Mouse (Mus musculus) heart, adult 11 months (tissue): ENCODE results near the gene Klk6.

Experiments used
- DNase-seq: peaks from one replicate; pipeline ENCODE4 v3.0.0; 2022

Gene Klk6

GRCm38 (mm10) chr7:43824199-43824598, at the start of gene Klk6:
Gene Klk6, plus strand, starts transcription at chr7:43824499.
- DNase-seq = peak; percentile 62

DNA sequence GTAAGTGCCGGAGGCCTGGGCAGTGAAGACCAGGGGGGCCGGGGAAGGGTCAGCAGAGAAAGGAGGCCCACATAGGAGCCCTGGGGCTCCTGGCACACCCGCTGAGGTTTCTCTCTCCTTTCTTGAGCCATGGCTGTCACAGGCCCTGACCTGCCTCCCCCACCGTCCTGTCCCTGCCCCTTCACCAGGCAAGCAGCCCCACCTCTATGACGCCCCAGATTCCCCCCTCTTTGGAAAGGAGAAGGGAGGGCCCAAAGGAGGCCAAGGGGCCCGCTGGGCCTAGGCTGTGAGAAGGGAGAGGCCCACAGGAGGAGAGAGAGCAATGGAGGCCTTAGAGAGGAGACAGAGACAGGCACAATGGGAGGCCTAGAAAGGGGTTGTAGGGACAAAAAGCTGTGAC, 49.5 kb upstream of the Klk6 start:
- DNase-seq = peak; percentile 76

GRCm38 (mm10) chr7:43775311-43776057, 48.8 kb upstream of the Klk6 start:
- DNase-seq = peak; percentile 77

- DNase-seq = peak; percentile 73
Observed at GRCm38 (mm10) chr7:43776506-43776905, 47.8 kb upstream of the Klk6 start.

GRCm38 (mm10) chr7:43777423-43777822, 46.9 kb upstream of the Klk6 start:
- DNase-seq = peak; percentile 76

- peak; percentile 81 for DNase-seq
Observed at GRCm38 (mm10) chr7:43778176-43778970, 45.9 kb upstream of the Klk6 start.

- DNase-seq = peak; percentile 77
Observed at GRCm38 (mm10) chr7:43780241-43780640, 44.1 kb upstream of the Klk6 start.

DNA sequence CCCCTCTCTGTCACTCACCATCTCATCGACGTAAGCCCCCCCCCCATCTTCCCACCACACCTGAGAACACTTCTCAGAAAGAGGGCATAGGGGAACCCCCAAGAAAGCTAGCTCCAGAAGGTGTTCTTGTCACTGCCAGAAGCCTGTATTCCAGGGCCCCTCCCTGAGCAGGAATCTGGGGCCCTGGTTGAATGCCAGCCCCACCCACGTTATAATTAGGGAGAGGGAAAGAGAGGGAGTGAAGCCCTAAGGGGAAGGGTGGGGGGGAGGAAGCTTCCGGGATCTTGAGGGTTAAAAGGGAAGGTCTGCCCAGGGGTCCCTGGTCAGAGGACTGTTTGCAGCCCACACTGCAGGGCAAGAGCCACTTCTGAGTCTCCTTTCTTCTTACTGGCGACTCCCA, 43.6 kb upstream of the Klk6 start, which contains the start of gene Klk10:
Gene Klk10, plus strand, starts transcription at position 290 of the 400 bp plus-strand sequence.
- DNase-seq = no peak

- DNase-seq = peak; percentile 85
Observed at GRCm38 (mm10) chr7:43781541-43781940, 42.8 kb upstream of the Klk6 start.

DNA sequence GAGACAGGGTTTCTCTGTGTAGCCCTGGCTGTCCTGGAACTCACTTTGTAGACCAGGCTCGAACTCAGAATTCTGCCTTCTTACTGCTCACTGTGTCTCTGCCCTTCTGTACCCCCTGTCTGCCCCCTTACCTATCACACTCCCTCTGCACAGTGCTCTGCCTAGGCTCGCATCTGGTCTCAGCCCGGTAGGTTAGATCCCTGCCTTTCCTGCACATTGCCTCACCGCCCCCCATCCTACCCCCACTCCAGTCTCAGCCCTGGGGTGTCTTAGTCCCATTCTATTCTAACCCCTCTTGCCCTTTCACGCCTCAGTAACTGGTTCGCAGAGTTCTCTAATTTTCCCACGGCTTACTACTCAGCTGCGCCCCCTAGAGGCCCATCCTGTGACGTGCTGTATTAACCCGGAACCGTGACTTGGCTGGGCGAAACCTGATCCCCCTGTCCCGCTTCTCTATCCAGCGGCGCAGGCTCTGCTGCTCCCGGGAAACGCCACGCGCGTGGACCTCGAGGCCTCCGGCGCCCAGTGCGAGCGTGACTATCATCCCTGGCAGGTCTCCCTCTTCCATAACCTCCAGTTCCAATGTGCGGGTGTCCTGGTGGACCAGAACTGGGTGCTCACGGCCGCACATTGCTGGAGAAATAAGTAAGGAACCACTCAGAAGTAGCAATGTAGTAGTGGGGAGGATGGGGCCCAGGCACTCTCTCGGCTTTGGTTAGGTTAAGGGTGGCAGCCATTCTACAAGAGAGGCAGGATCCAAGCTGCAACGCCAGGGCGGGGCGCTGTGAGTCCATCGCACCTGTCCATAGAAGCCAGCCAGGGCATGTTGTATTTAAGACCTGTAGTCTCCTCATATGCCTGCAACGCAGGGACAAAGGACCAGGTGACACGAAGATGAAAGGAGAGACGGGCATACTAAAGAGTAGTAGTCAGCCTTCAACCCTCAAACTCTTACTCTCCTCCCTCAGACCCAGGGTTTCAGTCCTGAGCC, 41.7 kb upstream of the Klk6 start:
- DNase-seq = peak; percentile 97

DNA sequence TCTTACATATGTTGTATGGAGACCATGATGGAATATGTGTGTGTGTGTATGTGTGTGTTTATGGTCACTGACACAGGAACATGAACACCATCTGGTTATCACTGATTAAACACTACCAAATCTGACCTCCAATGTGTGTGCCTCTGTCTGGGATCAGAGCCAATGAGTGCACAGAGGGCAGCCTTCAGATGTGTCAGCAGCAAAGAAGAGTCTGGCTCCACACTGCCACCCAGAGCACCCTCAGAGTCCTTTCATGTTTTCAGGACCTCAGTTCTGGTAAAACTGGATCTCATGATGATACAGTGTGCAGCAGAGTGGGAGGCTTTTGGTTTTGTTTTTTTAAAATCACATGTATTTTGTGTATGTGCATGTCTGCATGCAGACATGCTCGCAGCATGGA, 39.0 kb upstream of the Klk6 start:
- DNase-seq = no peak

DNA sequence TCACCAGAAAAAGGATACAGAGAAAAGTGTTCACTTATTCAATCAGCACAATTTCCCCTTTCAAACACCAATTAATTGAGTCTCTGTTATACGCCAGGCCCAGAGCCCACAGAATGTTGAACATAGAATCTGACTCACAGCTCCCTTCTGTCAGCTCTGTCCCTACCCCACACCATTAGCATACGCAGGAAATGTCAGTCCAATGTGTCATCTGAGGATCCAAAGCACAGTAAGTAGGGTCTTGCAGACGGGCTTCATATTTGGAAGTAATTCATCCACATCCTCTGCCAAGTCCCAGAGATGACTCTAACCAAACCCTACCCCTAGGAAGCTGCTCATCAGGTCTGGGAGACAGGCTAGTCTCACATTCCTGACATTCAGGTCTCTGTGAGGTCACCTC, 36.2 kb upstream of the Klk6 start:
- peak; percentile 55 for DNase-seq

DNA sequence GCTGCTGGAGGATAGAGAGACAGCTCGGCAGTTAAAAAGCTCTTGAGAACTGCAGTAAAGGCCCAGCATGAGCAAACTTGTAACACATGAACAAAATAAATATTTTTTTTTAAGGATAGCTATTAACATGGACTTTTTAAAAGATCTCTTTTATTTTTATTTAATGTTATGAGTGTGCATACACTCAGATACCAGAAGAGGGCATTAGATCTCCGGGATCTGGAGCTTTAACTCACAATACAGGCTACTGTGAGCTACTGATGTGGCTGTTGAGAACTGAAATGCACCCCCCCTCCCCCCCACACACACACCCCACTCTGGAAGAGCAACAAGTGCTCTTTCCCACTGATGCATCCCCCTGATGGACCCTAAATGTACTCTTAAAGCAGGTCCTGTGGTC, 35.0 kb upstream of the Klk6 start:
- DNase-seq = no peak

DNA sequence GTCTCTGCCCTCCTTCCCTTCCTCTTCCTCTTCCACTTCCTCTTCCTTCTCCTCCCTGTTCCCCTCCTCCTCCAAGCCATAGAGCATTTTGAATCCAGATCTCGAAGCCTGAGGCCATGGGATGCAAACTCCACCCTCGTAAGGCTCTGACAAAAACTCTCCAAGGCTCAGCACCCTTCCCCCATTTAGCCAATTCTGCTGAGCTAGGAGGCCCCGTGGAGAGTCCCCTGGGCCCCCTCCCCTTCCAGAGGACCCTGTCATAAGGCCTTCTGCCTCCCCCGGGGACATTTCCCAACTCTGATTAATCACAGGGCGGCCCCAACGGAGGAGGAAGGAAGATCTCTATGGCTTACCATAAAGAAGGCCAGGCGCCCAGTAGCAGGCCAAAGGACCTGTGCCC, 32.7 kb upstream of the Klk6 start, which contains the start of gene Klk9:
Gene Klk9, plus strand, starts transcription at position 301 of the 400 bp plus-strand sequence.
- DNase-seq = no peak

GRCm38 (mm10) chr7:43796355-43796754, 27.9 kb upstream of the Klk6 start:
- no peak for DNase-seq

GRCm38 (mm10) chr7:43797333-43797769, 26.9 kb upstream of the Klk6 start, which contains the start of gene Klk8:
Gene Klk8, plus strand, starts transcription at chr7:43797577.
- no peak for DNase-seq

DNA sequence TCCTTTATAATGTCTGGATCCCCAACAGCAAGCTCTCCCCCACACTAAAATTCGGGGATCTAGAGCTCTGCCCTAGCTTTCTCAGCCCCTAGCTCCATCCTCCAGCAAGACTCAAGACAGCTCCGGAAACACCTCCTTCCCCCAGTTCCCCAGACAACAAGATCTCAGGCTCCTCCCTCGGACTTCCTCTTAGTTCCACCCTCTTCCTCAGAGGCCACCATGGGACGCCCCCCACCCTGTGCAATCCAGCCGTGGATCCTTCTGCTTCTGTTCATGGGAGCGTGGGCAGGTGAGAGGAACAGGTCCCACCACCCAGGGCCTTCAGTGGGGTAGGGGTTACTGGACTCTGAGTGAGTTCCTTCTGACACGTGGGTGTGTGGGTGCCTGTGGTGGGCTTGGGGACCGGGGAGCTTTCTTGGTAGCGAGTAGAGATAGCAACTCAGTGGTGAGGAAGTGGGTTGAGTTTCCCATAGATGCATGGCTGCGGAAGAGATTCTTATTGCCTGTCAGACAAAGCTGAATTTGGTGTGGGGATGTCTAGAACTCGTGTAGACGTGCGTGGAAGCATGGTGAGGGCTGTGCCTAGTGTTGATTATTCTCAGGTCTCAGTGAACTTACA, 26.3 kb upstream of the Klk6 start:
- peak; percentile 96 for DNase-seq

- no peak for DNase-seq
Observed at GRCm38 (mm10) chr7:43799876-43800275, 24.4 kb upstream of the Klk6 start.

DNA sequence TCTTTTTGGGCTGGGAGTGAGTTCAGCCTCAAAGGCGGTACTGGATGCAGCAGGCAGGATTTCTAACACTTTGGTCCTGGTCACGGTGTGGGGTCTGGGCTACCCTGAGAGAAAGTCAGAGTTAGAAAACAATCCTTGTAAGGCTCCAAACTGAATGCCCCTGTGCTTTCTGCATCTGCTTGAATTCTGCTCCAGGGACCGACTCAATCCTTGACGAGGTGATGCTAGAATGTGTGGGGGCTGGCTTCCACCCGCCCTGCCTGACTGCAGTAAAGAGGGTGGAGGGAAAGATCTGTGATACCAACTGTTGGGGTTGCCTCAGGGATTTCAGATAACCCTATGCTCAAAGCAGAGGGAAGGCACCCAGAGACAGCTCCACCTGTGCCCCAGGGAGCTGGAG, 13.3 kb upstream of the Klk6 start, which contains the start of gene Klk7:
Gene Klk7, plus strand, starts transcription at position 301 of the 400 bp plus-strand sequence.
- no peak for DNase-seq

- DNase-seq = peak; percentile 82
Observed at GRCm38 (mm10) chr7:43815211-43815610, 9.1 kb upstream of the Klk6 start.

DNA sequence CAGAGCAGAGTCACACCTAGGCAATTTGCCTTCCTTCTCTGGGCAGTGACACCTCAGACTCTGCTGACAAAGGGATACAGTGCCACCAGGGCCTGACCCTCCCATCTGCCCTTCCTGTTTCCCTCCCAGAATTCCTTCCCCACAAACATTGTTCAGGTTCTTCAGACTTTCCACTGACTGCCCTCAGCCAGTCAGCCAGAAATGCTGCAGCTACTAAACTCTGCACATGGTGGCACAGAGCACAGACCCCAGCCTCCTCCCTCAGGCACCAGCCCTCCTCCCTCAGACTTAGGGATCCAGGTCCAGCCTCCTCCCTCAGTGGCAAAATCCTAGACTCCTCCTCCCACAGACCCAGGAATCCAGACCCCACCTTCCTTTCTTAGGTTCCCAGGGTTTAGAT, 7.6 kb upstream of the Klk6 start:
- no peak for DNase-seq

- DNase-seq = peak; percentile 81
Observed at GRCm38 (mm10) chr7:43821581-43821980, 2.7 kb upstream of the Klk6 start.
